Mouse (Mus musculus): ENCODE measurements around the gene Ctnna3. TPM values are rescaled to one million over a fixed set of nuclear protein-coding genes. Genes with fewer than 3 reads are reported as not detected.
A peak's percentile ranks its signal among the peaks of the same experiment; 100 is the strongest.

The Ctnna3 gene
- total RNA-seq, 2 experiments from 2014 or later: 52.9 to 58.5 TPM

GRCm38 (mm10) chr10:64020347-64020746 lies 590.4 kb downstream of the Ctnna3 start:
- intact Hi-C loops (cut with DNase I): no loop called here
- no peak for DNase-seq

- intact Hi-C loops (cut with DNase I): no loop called here
- DNase-seq: no peak
Measured at GRCm38 (mm10) chr10:64023340-64023739, 593.4 kb downstream of the Ctnna3 start.

GRCm38 (mm10) chr10:64030901-64031300 lies 601.0 kb downstream of the Ctnna3 start:
- intact Hi-C loops (cut with DNase I): loop anchor here (10.0 kb wide), 1 partner anchor 446 kb away; no protein-coding TSS in a partner anchor

GRCm38 (mm10) chr10:64039760-64040535 lies 610.0 kb downstream of the Ctnna3 start:
- intact Hi-C loops (cut with DNase I): loop anchor here (10.0 kb wide), 1 partner anchor 455 kb away; no protein-coding TSS in a partner anchor
- peak; percentile 15 to 25 for DNase-seq

More at GRCm38 (mm10) chr10:64030901-64031300, 601.0 kb downstream of the Ctnna3 start:
- no peak for DNase-seq

GRCm38 (mm10) chr10:64041218-64041617 lies 611.3 kb downstream of the Ctnna3 start:
- DNase-seq: no peak
- intact Hi-C loops (cut with DNase I): no loop called here

GRCm38 (mm10) chr10:64041892-64042291 lies 612.0 kb downstream of the Ctnna3 start:
- no peak for DNase-seq
- intact Hi-C loops (cut with DNase I): no loop called here

GRCm38 (mm10) chr10:64049151-64049550 lies 619.3 kb downstream of the Ctnna3 start:
- intact Hi-C loops (cut with DNase I): no loop called here
- DNase-seq: no peak

- DNase-seq: no peak
Measured at GRCm38 (mm10) chr10:64049946-64050345, 620.0 kb downstream of the Ctnna3 start.

GRCm38 (mm10) chr10:64063704-64064103 lies 633.8 kb downstream of the Ctnna3 start:
- intact Hi-C loops (cut with DNase I): no loop called here
- DNase-seq: no peak

More at GRCm38 (mm10) chr10:64049946-64050345, 620.0 kb downstream of the Ctnna3 start:
- intact Hi-C loops (cut with DNase I): no loop called here

GRCm38 (mm10) chr10:64075944-64076343 lies 646.0 kb downstream of the Ctnna3 start:
- DNase-seq: peak; percentile 26 to 46
- intact Hi-C loops (cut with DNase I): no loop called here

- no peak for DNase-seq
- intact Hi-C loops (cut with DNase I): no loop called here
Measured at GRCm38 (mm10) chr10:64076410-64077052, 646.6 kb downstream of the Ctnna3 start.

- intact Hi-C loops (cut with DNase I): loop anchor here (10.0 kb wide), 3 partner anchors 192 to 672 kb away; no protein-coding TSS in a partner anchor
- DNase-seq: no peak
Measured at GRCm38 (mm10) chr10:64082345-64082744, 652.4 kb downstream of the Ctnna3 start.

GRCm38 (mm10) chr10:64083813-64084212 lies 653.9 kb downstream of the Ctnna3 start:
- intact Hi-C loops (cut with DNase I): loop anchor here (10.0 kb wide), 3 partner anchors 191 to 671 kb away; no protein-coding TSS in a partner anchor
- no peak for DNase-seq

GRCm38 (mm10) chr10:64084465-64084864 lies 654.6 kb downstream of the Ctnna3 start:
- intact Hi-C loops (cut with DNase I): loop anchor here (10.0 kb wide), 3 partner anchors 190 to 670 kb away; no protein-coding TSS in a partner anchor
- DNase-seq: no peak

GRCm38 (mm10) chr10:64086183-64086566 lies 656.3 kb downstream of the Ctnna3 start:
- intact Hi-C loops (cut with DNase I): loop anchor here (5.0 to 10.0 kb wide), 4 partner anchors 189 to 669 kb away; no protein-coding TSS in a partner anchor
- DNase-seq: no peak

- intact Hi-C loops (cut with DNase I): loop anchor here (5.0 to 10.0 kb wide), 4 partner anchors 188 to 668 kb away; no protein-coding TSS in a partner anchor
- DNase-seq: no peak
Measured at GRCm38 (mm10) chr10:64086567-64087391, 656.9 kb downstream of the Ctnna3 start.

GRCm38 (mm10) chr10:64087521-64087920 lies 657.6 kb downstream of the Ctnna3 start:
- DNase-seq: no peak
- intact Hi-C loops (cut with DNase I): loop anchor here (5.0 to 10.0 kb wide), 4 partner anchors 187 to 667 kb away; no protein-coding TSS in a partner anchor

- no peak for DNase-seq
- intact Hi-C loops (cut with DNase I): loop anchor here (5.0 to 10.0 kb wide), 4 partner anchors 187 to 667 kb away; no protein-coding TSS in a partner anchor
Measured at GRCm38 (mm10) chr10:64087936-64088773, 658.3 kb downstream of the Ctnna3 start.

GRCm38 (mm10) chr10:64088774-64089460 lies 659.0 kb downstream of the Ctnna3 start:
- no peak for DNase-seq
- intact Hi-C loops (cut with DNase I): loop anchor here (5.0 to 10.0 kb wide), 4 partner anchors 186 to 666 kb away; no protein-coding TSS in a partner anchor

All from heart, postnatal 36 days (tissue).